Mouse (Mus musculus): ENCODE measurements around the gene Asb4. TPM values are rescaled to one million over a fixed set of nuclear protein-coding genes. Genes with fewer than 3 reads are reported as not detected.
A peak's percentile ranks its signal among the peaks of the same experiment; 100 is the strongest.

Gene Asb4
- total and polyA plus RNA-seq, 3 experiments = 0.04 to 0.11 (median 0.07) TPM

GRCm38 (mm10) chr6:5361987-5362386 lies 21.2 kb upstream of the Asb4 start:
- no peak overlapping the region for H3K4me2 ChIP-seq (ENCODE audit: insufficient read depth, low read depth, poor library complexity, severe bottlenecking)
- in situ Hi-C loops (cut with MboI; ENCODE audit: low pct_ligation_motif_present, low pct_unique_long_range_greater_than_20kb, low sequenced_read_pairs) = no loop called here
- no peak overlapping the region for H3K27ac ChIP-seq (ENCODE audit: insufficient read depth, low read depth)
- dilution Hi-C loops (cut with MboI; ENCODE audit: extremely low pct_ligation_motif_present, extremely low pct_unique_long_range_greater_than_20kb, low sequenced_read_pairs) = no loop called here
- H3K36me3 ChIP-seq (replicated peaks in 1 of 2; ENCODE audit: control insufficient read depth in 1 of 2, insufficient read depth in 1 of 2, low read length in 1 of 2) = no peaks in the 10 kb centered on the region
- TF ChIP-seq CTCF (conservative IDR thresholded peaks at IDR 0.05 in 1 of 2, IDR thresholded peaks at IDR 0.05 in 1 of 2; ENCODE audit: low read depth in 2 of 2, low read length in 2 of 2) = no peak
- no peak for TF ChIP-seq JUN (IDR thresholded peaks at IDR 0.05; ENCODE audit: insufficient read depth, low read depth, low read length)
- TF ChIP-seq MYC (IDR thresholded peaks at IDR 0.05; ENCODE audit: low read depth, low read length) = no peak
- TF ChIP-seq SIN3A (IDR thresholded peaks at IDR 0.05; ENCODE audit: low read length) = no peak
- TF ChIP-seq POLR2A (IDR thresholded peaks at IDR 0.05; ENCODE audit: low read depth, low read length) = no peak
- no peak for TF ChIP-seq TBP (conservative IDR thresholded peaks at IDR 0.05; ENCODE audit: low read depth, low read length)
- no peak for TF ChIP-seq RCOR1 (conservative IDR thresholded peaks at IDR 0.05; ENCODE audit: low read depth, low read length)
- TF ChIP-seq EP300 (IDR thresholded peaks at IDR 0.05; ENCODE audit: low read length) = no peak
- TF ChIP-seq HCFC1 (IDR thresholded peaks at IDR 0.05; ENCODE audit: low read depth, low read length) = no peak
- no peak for TF ChIP-seq MEF2A (IDR thresholded peaks at IDR 0.05; ENCODE audit: borderline replicate concordance, low read depth, low read length)
- TF ChIP-seq CHD2 (IDR thresholded peaks at IDR 0.05; ENCODE audit: low read length) = no peak
- no peak for TF ChIP-seq ETS1 (conservative IDR thresholded peaks at IDR 0.05; ENCODE audit: low read depth, low read length)
- no peak for TF ChIP-seq ZNF384 (IDR thresholded peaks at IDR 0.05; ENCODE audit: low read depth, low read length)
- H3K4me1 ChIP-seq (ENCODE audit: control insufficient read depth in 1 of 2, insufficient read depth in 2 of 2) = peaks cover 0 to 2% of the 10 kb centered on the region in 2 experiments; a peak in 2 of 4 replicates
- H3K4me3 ChIP-seq (replicated peaks in 1 of 3; ENCODE audit: low read depth in 2 of 3, low read length in 2 of 3, poor library complexity in 1 of 3) = no peak overlapping the region
- no peak for DNase-seq (ENCODE audit: extremely low read depth)
- H3K9me3 ChIP-seq (replicated peaks; ENCODE audit: low read length) = no peaks in the 10 kb centered on the region
- no peak overlapping the region for H3K9ac ChIP-seq (ENCODE audit: insufficient read depth, low read depth)
- H3K27me3 ChIP-seq (replicated peaks) = no peaks in the 10 kb centered on the region
- H3K79me2 ChIP-seq (replicated peaks; ENCODE audit: control insufficient read depth, extremely low read depth, insufficient read depth, poor library complexity, severe bottlenecking) = 0 out of 2 replicates have a peak, but pooled peaks cover 1% of the 10 kb centered on the region

DNA sequence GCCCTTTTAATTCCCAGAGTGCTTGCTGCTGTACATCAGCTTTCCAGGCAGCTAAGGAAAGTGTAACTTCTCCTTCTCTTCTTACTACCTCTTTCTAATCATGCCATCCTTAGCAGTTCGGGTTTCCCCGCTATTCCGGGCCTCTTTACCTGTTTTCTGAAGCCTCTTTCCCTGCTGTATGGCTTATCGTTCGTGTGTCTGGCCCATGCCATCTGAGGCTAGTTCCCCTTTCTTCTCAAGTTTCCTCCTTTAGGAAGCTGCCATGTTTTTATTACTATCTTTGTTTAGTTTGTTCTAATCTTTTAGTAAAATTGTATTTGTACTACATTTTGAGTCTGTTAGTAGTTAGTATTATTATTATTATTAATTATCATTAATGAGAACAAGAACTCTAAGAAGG lies 17.3 kb upstream of the Asb4 start:
- H3K9ac ChIP-seq (ENCODE audit: insufficient read depth, low read depth) = no peak overlapping the region
- H3K79me2 ChIP-seq (replicated peaks; ENCODE audit: control insufficient read depth, extremely low read depth, insufficient read depth, poor library complexity, severe bottlenecking) = 0 out of 2 replicates have a peak, but pooled peaks cover 1% of the 10 kb centered on the region
- DNase-seq (ENCODE audit: extremely low read depth) = no peak
- no peak overlapping the region for H3K4me2 ChIP-seq (ENCODE audit: insufficient read depth, low read depth, poor library complexity, severe bottlenecking)
- dilution Hi-C loops (cut with MboI; ENCODE audit: extremely low pct_ligation_motif_present, extremely low pct_unique_long_range_greater_than_20kb, low sequenced_read_pairs) (no loop called here), in situ Hi-C loops (cut with MboI; ENCODE audit: low pct_ligation_motif_present, low pct_unique_long_range_greater_than_20kb, low sequenced_read_pairs) (no loop called here)
- no peaks in the 10 kb centered on the region for H3K27me3 ChIP-seq (replicated peaks)
- no peaks in the 10 kb centered on the region for H3K36me3 ChIP-seq (replicated peaks in 1 of 2; ENCODE audit: control insufficient read depth in 1 of 2, insufficient read depth in 1 of 2, low read length in 1 of 2)
- peaks cover 0 to 2% of the 10 kb centered on the region in 2 experiments; a peak in 2 of 4 replicates for H3K4me1 ChIP-seq (ENCODE audit: control insufficient read depth in 1 of 2, insufficient read depth in 2 of 2)
- no peak overlapping the region for H3K4me3 ChIP-seq (replicated peaks in 1 of 3; ENCODE audit: low read depth in 2 of 3, low read length in 2 of 3, poor library complexity in 1 of 3)
- no peak overlapping the region for H3K27ac ChIP-seq (ENCODE audit: insufficient read depth, low read depth)
- no peak for TF ChIP-seq CHD2 (IDR thresholded peaks at IDR 0.05; ENCODE audit: low read length)
- no peak for TF ChIP-seq NRF1 (IDR thresholded peaks at IDR 0.05; ENCODE audit: low read depth, low read length)
- peak; percentile 86 for TF ChIP-seq TBP (conservative IDR thresholded peaks at IDR 0.05; ENCODE audit: low read depth, low read length)
- no peaks in the 10 kb centered on the region for H3K9me3 ChIP-seq (replicated peaks; ENCODE audit: low read length)

GRCm38 (mm10) chr6:5376884-5377283 lies 6.3 kb upstream of the Asb4 start:
- Histone ChIP-seq H3K4me1 (ENCODE audit: control insufficient read depth in 1 of 2, insufficient read depth in 2 of 2) (peaks cover 4 to 17% of the 10 kb centered on the region in 2 experiments), H3K9me3 (replicated peaks; ENCODE audit: low read length) (no peaks in the 10 kb centered on the region), H3K27me3 (replicated peaks) (no peaks in the 10 kb centered on the region), H3K4me2 (ENCODE audit: insufficient read depth, low read depth, poor library complexity, severe bottlenecking) (no peak overlapping the region), H3K79me2 (replicated peaks; ENCODE audit: control insufficient read depth, extremely low read depth, insufficient read depth, poor library complexity, severe bottlenecking) (no peaks in the 10 kb centered on the region), H3K4me3 (replicated peaks in 1 of 3; ENCODE audit: low read depth in 2 of 3, low read length in 2 of 3, poor library complexity in 1 of 3) (no peak overlapping the region), H3K9ac (ENCODE audit: insufficient read depth, low read depth) (no peak overlapping the region), H3K36me3 (replicated peaks in 1 of 2; ENCODE audit: control insufficient read depth in 1 of 2, insufficient read depth in 1 of 2, low read length in 1 of 2) (no peaks in the 10 kb centered on the region), H3K27ac (ENCODE audit: insufficient read depth, low read depth) (no peak overlapping the region)
- DNase-seq (ENCODE audit: extremely low read depth) = no peak
- dilution Hi-C loops (cut with MboI; ENCODE audit: extremely low pct_ligation_motif_present, extremely low pct_unique_long_range_greater_than_20kb, low sequenced_read_pairs) = no loop called here
- in situ Hi-C loops (cut with MboI; ENCODE audit: low pct_ligation_motif_present, low pct_unique_long_range_greater_than_20kb, low sequenced_read_pairs) = loop anchor here (25.0 kb wide), 4 partner anchors 240 to 815 kb away; no protein-coding TSS in a partner anchor
- TF ChIP-seq TCF12 (IDR thresholded peaks at IDR 0.05; ENCODE audit: low read depth, low read length) (no peak), POLR2AphosphoS2 (IDR thresholded peaks at IDR 0.05; ENCODE audit: low read depth, low read length) (no peak), PAX5 (IDR thresholded peaks at IDR 0.05; ENCODE audit: low read length) (no peak), SIN3A (IDR thresholded peaks at IDR 0.05; ENCODE audit: low read length) (no peak), NRF1 (IDR thresholded peaks at IDR 0.05; ENCODE audit: low read depth, low read length) (no peak)

Measured in CH12.LX (cell line).